Mouse (Mus musculus) Patski (cell line): Measurements from ENCODE around the gene Muc5b. TPM values are rescaled to one million over a fixed set of nuclear protein-coding genes. Genes with fewer than 3 reads are reported as not detected.
"Not testable (repeated sequence)": the region's sequence is repeated elsewhere in the genome, so short reads cannot be mapped to it uniquely, and the experiment has no call there.

Experiments
- ATAC-seq: fragments of 100-300 bp; one replicate; pipeline ENCODE4 v1.8.0; 2021
- CTCF ChIA-PET: fragments of 350-600 bp; sonication (Branson Sonifier 250); formaldehyde crosslinking; loops from one replicate; lab custom pipeline; 2022; ENCODE audit warnings: inconsistent platforms; lab: Charles Lee
- POLR2A ChIA-PET: fragments of 350-600 bp; sonication (Branson Sonifier 250); formaldehyde crosslinking; loops from one replicate; lab custom pipeline; 2022; ENCODE audit warnings: antibody characterized with exemption, inconsistent platforms; lab: Charles Lee
- DNase-seq: peaks from one replicate; pipeline ENCODE4 v3.0.0-alpha.2; 2011; ENCODE audit warnings: low read depth, low spot score
- H3K27me3 ChIP-seq: fragments of 371-371 bp; one replicate; pipeline ENCODE4 v1.5.1; 2021
- CTCF ChIP-seq: fragments of 100-300 bp; IDR thresholded peaks from one replicate; pipeline ENCODE4 v1.5.1; 2021
- in situ Hi-C: fragments of 300-500 bp; cut with MboI; formaldehyde crosslinking; loops from 3 replicates; pipeline ENCODE4 v1.11.1; 2018; ENCODE audit warnings: low pct_unique_long_range_greater_than_20kb, mixed read lengths
- polyA plus RNA-seq: library from polyadenylated mRNA; unstranded; gene quantifications from one replicate; pipeline ENCODE4 v1.2.3, GENCODE M21; 2021

Muc5b gene
- not detected for polyA plus RNA-seq

GRCm38 (mm10) chr7:141838779-141839178 is at the start of gene Muc5b:
Muc5b (plus strand) TSS chr7:141839070.
- no peak for TF ChIP-seq CTCF
- DNase-seq (no peak), ATAC-seq (no peak)
- H3K27me3 ChIP-seq = no peaks in the 10 kb centered on the region
- ChIA-PET CTCF (no interaction called here), POLR2A (interaction anchor here (0.5 to 0.6 kb wide), 2 partner anchors 36 to 844 kb away, joined by 4 to 8 read pairs; no protein-coding TSS in a partner anchor)
- in situ Hi-C loops = no loop called here

GRCm38 (mm10) chr7:141794251-141794650 is 44.6 kb upstream of the Muc5b start:
- H3K27me3 ChIP-seq = peaks cover 3% of the 10 kb centered on the region
- CTCF ChIA-PET = no interaction called here
- TF ChIP-seq CTCF = no peak
- in situ Hi-C loops = no loop called here
- DNase-seq (no peak), ATAC-seq (no peak)
- POLR2A ChIA-PET = interaction anchor here (1.0 kb wide), 1 partner anchor 10 kb away, joined by 4 read pairs; no protein-coding TSS in a partner anchor

DNA sequence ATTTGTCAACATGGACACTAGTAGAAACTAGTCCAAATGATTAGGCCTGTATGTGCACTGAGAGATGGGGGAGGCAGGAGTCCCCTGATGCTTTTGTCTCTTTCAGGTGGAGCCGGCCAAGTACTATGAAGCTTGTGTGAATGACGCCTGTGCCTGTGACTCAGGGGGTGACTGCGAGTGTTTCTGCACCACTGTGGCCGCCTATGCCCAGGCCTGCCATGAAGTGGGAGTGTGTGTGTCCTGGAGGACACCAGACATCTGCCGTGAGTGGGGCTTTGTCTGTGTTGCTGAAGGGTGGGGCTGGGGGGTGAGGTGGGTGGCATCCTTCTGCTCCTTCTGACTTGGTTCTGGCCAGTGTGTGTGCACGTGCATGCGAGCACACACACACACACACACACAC is 35.7 kb upstream of the Muc5b start:
- DNase-seq (no peak), ATAC-seq (no peak)
- in situ Hi-C loops = no loop called here
- POLR2A ChIA-PET = interaction anchor here (0.6 kb wide), 1 partner anchor 803 kb away, joined by 3 read pairs; no protein-coding TSS in a partner anchor
- CTCF ChIA-PET = no interaction called here
- no peak for TF ChIP-seq CTCF
- no peaks in the 10 kb centered on the region for H3K27me3 ChIP-seq

- POLR2A ChIA-PET = no interaction called here
- no peak for TF ChIP-seq CTCF
- H3K27me3 ChIP-seq = no peaks in the 10 kb centered on the region
- in situ Hi-C loops = no loop called here
- ATAC-seq = no peak
- CTCF ChIA-PET = no interaction called here
- DNase-seq = no peak
Observed at GRCm38 (mm10) chr7:141805384-141805783, 33.5 kb upstream of the Muc5b start.

DNA sequence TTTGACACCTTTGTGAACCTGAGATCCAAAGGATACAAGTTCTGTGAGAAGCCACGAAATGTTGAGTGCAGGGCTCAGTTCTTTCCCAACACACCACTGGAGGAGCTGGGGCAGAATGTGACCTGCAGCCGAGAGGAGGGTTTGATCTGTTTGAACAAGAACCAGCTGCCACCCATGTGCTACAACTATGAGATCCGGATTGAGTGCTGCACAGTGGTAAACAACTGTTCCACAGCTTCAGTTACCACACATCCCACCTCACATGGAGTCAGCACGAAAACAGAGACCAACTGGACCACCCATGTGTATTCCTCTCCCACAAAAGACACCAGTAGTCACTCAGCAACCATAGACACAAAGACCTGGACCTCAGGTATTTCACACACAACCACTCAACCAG is 31.0 kb upstream of the Muc5b start:
- ATAC-seq, H3K27me3 ChIP-seq, CTCF ChIA-PET, POLR2A ChIA-PET, in situ Hi-C loops, DNase-seq: not testable (repeated sequence)

DNA sequence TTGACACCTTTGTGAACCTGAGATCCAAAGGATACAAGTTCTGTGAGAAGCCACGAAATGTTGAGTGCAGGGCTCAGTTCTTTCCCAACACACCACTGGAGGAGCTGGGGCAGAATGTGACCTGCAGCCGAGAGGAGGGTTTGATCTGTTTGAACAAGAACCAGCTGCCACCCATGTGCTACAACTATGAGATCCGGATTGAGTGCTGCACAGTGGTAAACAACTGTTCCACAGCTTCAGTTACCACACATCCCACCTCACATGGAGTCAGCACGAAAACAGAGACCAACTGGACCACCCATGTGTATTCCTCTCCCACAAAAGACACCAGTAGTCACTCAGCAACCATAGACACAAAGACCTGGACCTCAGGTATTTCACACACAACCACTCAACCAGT is 28.9 kb upstream of the Muc5b start:
- in situ Hi-C loops, POLR2A ChIA-PET, DNase-seq, CTCF ChIA-PET, ATAC-seq, H3K27me3 ChIP-seq: not testable (repeated sequence)

- no peak for ATAC-seq
- ChIA-PET POLR2A (no interaction called here), CTCF (no interaction called here)
- no peak for DNase-seq
- in situ Hi-C loops = no loop called here
- H3K27me3 ChIP-seq = no peaks in the 10 kb centered on the region
- TF ChIP-seq CTCF = no peak
Observed at GRCm38 (mm10) chr7:141813321-141813720, 25.5 kb upstream of the Muc5b start.

DNA sequence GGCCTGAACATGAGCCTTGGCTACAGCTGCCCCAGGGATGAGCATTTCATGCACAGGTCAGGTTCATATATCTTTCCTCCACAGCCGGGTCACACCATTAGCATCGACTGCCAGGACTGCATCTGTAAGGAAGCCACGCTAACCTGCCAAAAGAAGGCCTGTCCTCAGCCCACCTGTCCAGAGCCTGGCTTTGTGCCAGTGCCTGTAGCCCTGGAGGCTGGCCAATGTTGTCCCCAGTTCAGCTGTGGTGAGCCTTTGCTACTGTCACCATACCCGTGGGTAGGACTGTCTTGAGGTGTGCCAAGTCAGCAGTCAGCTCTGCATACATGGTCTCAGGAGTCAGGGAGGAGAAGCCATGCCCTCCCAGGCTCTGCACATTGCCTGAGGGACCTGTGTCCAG is 23.5 kb upstream of the Muc5b start:
- DNase-seq (no peak), ATAC-seq (no peak)
- ChIA-PET POLR2A (no interaction called here), CTCF (interaction anchor here (1.9 kb wide), 1 partner anchor 11 kb away, joined by 5 read pairs; no protein-coding TSS in a partner anchor)
- TF ChIP-seq CTCF = no peak
- H3K27me3 ChIP-seq = no peaks in the 10 kb centered on the region
- in situ Hi-C loops = no loop called here

- ATAC-seq (peak; percentile 54), DNase-seq (no peak)
- CTCF ChIA-PET = no interaction called here
- no peaks in the 10 kb centered on the region for H3K27me3 ChIP-seq
- in situ Hi-C loops = no loop called here
- POLR2A ChIA-PET = interaction anchor here (1.4 kb wide), 1 partner anchor 19 kb away, joined by 3 read pairs; no protein-coding TSS in a partner anchor
- TF ChIP-seq CTCF = no peak
Observed at GRCm38 (mm10) chr7:141817355-141818075, 21.4 kb upstream of the Muc5b start.

- ATAC-seq = peak; percentile 2
- no peak for DNase-seq
- TF ChIP-seq CTCF = no peak
- CTCF ChIA-PET = interaction anchor here (1.0 kb wide), 1 partner anchor 17 kb away, joined by 4 read pairs; no protein-coding TSS in a partner anchor
- H3K27me3 ChIP-seq = no peaks in the 10 kb centered on the region
- POLR2A ChIA-PET = interaction anchor here (1.4 kb wide), 1 partner anchor 18 kb away, joined by 3 read pairs; no protein-coding TSS in a partner anchor
- in situ Hi-C loops = no loop called here
Observed at GRCm38 (mm10) chr7:141818267-141818666, 20.6 kb upstream of the Muc5b start.

- in situ Hi-C loops = no loop called here
- no peaks in the 10 kb centered on the region for H3K27me3 ChIP-seq
- no peak for TF ChIP-seq CTCF
- DNase-seq (no peak), ATAC-seq (no peak)
- ChIA-PET CTCF (no interaction called here), POLR2A (no interaction called here)
Observed at GRCm38 (mm10) chr7:141822582-141823261, 16.1 kb upstream of the Muc5b start.
